Mouse (Mus musculus) kidney, adult 18-20 months (tissue): ENCODE data around the gene Evx2.
A peak's percentile ranks its signal among the peaks of the same experiment; 100 is the strongest.

Source experiments
- DNase-seq: peaks from one replicate; pipeline ENCODE4 v3.0.0; 2021

Evx2 gene

DNA sequence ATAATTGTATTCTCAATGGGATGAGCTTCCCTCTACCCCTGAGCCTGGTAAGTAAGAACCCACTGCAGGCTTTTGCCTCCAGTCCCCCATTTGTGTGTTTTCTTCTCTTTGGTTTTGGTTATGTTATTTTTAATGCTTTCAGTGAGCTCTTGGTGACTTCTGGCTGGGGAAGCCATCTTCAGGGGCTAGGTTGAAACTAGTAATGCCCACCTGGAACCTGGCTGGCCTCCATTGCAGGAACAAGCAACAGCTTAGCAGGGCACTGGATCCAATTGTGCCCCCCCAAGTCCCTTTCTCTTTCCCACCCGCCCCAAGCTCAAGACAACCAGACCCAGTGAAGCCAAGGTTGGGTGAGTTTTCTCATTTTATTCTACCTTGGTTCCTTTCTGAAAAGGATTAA, 36.0 kb upstream of the Evx2 start:
- DNase-seq = no peak

DNA sequence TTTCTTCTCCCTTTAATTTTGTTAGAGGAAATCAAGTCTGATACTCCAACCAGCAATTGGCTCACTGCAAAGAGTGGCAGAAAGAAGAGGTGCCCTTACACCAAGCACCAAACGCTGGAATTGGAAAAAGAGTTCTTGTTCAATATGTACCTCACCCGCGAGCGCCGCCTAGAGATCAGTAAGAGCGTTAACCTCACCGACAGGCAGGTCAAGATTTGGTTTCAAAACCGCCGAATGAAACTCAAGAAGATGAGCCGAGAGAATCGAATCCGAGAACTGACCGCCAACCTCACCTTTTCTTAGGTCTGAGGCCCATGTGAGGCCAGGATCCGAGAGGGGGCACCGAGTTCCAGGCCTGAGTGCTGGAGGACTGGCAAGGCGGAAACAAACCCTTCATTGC, 34.7 kb upstream of the Evx2 start:
- peak; percentile 79 for DNase-seq

DNA sequence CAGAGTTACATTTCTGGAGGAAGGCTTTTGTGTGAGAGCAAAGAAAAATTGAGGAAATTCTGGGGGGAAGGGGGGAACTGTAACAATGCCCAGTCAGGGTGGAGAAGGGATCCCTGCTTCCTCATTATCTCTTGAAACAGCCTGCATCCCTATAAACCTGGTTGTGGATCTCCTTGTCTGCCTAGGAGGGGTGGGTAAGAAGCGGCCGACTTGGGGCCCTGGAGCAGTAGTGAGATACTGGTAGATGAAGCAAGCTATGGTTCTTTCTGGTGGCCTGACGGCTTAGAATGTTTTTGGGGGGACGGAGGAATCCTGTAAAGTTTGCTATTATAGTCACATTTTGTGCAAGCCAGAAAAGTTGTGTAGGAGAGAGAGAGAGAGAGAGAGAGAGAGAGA, 34.1 kb upstream of the Evx2 start:
- no peak for DNase-seq

GRCm38 (mm10) chr2:74692808-74693431, 33.6 kb upstream of the Evx2 start:
- no peak for DNase-seq

DNA sequence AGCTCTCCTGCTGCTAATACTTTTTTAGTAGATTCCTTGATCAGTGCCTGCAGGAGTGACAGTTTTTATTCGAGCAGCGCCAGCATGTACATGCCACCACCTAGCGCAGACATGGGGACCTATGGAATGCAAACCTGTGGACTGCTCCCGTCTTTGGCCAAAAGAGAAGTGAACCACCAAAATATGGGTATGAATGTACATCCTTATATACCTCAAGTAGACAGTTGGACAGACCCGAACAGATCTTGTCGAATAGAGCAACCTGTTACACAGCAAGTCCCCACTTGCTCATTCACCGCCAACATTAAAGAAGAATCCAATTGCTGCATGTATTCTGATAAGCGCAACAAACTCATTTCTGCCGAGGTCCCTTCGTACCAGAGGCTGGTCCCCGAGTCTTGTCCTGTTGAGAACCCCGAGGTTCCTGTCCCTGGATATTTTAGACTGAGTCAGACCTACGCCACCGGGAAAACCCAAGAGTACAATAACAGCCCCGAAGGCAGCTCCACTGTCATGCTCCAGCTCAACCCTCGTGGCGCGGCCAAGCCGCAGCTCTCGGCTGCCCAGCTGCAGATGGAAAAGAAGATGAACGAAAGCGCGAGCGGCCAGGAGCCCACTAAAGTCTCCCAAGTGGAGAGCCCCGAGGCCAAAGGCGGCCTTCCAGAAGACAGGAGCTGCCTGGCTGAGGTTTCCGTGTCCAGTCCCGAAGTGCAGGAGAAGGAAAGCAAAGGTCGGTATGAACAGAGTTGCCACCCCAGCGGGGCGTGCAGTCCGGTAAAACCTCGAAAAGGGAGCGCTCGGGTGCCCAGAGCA, 32.8 kb upstream of the Evx2 start:
- DNase-seq = peak; percentile 58

- peak; percentile 87 for DNase-seq
Observed at GRCm38 (mm10) chr2:74691022-74691951, 31.9 kb upstream of the Evx2 start, which contains the start of gene Hoxd10. Gene Hoxd10 (plus strand): TSS chr2:74691924.

DNA sequence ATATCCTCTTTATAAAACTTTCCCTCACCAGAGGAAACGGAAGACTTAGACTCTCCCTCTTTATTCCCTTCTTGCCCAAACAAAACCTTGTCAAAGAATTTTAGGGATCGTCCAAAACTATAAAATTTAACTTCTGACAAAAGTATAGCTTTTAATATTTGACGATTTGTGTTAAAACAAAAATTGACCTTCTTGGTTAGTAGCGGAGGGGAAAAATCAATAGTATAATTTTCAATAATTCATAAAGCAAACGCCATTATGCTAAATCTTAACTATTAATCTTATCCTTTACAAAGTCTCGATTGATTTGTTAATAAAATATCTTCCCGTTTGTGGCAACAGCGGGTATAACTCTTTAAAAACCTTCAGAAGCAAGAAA, 31.0 kb upstream of the Evx2 start:
- no peak for DNase-seq

DNA sequence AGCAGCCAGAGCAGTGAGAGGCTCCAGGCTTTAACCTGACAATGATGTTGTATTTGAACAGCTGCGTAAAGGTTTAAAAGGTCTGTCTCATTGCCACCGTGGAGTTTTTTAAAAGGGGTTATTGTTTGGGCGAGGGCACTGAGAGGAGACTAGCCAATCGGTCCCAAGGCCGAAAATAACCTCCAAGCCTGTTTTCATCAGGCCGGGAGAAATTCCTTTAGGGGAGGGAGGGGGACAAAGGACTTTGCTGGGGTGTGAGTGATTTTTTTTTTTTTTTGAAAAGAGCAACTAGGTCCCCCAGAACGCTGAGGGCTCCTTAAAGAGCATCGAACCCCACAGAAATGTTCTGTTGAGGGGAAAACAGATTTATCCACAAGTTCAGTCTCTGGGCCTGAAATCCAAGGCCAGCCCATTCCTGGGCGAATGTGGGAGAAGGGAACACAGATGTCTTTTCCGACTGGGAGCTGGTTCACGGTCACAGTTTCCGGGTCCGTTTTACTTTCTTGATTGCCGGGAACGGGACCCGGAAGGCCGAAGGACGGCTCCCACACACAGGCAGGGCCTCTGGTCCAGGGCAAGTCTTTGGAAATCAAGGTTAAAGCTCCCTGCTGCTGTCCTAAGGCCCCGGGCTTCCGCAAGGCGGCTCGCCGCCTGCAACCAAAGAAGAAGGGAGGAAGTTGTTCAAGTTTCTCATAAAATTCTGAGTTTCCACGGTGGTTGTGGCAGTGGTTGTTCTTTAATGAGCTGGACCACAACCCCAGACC, 30.4 kb upstream of the Evx2 start:
- DNase-seq = peak; percentile 58

- no peak for DNase-seq
Observed at GRCm38 (mm10) chr2:74688795-74689573, 29.6 kb upstream of the Evx2 start.

DNA sequence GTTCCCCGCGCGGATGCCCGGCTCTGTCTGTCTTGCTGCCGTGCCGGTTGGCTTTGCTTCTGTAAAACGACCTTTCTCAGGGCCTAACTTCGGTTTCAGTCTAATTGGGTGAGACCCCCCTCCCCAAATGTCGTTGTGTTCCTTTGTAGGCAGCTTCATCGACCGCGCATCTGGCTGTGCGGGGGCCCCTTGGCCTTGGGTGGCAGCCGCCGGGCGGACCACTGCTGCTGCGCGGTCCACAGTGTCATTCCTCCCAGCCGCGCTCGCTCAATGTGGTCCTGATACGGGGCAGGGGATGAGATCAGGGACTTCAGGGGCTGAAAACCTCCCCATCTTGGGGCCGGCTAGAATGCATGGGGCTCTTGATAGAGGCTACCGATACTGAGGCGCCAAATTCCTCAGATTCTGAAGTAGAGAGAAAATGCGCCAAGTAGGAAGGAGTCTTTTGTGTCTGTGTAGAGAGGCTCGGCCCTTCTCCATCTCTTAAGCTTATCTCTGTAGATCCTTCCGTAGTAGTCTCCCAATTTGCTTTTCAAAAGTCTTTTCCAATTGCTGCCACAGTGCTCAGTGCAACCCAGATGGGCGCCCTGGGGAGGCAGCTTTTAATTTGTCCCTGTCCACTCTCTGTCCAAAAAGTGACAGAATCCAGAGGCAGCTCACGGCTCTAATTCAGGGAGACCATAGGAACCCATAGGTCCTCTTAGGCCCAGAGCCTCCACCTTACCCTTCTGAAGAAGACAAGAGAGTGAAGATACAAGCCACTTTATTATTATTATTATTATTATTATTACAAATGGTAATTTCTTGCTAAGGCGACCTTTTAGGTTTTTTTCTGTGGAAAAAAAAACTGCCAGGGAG, 28.6 kb upstream of the Evx2 start:
- DNase-seq = no peak

- peak; percentile 62 for DNase-seq
Observed at GRCm38 (mm10) chr2:74686988-74687697, 27.8 kb upstream of the Evx2 start.

DNA sequence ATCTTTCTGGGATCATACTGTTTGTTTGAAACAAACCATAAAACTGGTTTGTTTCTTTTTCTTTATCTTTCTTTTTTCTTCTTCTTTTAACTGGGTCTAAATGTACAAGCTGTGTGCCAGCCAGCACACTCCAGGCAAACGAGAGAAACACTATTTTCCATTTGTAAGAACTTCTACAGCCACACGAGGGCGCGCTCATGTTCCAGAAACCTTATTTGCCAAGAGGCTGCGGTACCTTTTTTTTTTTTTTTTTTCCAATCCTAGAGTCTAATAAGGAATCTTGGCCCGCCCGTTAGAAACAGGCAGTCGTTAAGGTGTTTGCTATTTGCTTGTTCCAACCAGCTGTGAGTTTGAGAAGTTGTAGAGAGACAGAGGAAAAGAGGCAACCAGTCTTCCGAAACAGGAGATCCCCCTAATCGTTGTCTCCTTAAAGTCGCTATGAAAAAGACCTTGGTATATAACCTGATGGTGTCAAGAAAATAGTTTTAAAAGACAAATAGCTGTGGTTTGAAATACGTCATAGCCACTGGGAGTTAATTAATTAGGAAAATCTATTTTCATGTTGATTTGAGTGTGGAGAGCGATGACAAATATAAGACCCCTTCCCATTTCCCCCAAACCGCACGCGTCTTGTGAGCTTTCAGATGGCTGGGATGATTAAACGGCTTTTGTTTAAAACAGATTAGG, 27.1 kb upstream of the Evx2 start:
- DNase-seq = peak; percentile 87

DNA sequence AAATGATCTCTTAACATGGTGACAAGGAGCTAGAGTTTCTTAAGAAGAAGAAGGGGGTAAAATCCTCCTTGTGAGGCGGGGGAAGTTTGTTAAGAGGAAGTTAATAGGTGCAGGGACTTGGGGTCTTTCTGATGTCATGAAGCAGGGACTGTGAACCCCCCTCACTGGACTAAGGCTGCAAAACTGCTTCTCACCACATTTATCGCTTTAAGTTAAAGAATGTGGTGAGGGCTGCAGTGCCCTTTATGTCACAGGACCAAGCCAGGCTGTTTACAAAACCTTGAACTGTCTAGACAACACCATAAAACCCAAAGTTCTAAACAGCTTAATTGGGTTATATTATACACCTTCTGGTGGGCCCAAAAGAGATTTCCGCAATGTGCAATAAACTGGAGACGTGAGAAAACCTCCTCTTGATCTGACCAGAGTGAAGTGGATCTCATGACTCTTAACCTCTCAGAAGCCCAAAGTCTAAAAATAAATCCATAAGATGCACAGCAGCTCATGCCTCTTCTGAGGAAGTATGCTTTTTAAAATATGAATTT, 25.8 kb upstream of the Evx2 start:
- no peak for DNase-seq

GRCm38 (mm10) chr2:74684106-74684505, 24.7 kb upstream of the Evx2 start:
- no peak for DNase-seq

DNA sequence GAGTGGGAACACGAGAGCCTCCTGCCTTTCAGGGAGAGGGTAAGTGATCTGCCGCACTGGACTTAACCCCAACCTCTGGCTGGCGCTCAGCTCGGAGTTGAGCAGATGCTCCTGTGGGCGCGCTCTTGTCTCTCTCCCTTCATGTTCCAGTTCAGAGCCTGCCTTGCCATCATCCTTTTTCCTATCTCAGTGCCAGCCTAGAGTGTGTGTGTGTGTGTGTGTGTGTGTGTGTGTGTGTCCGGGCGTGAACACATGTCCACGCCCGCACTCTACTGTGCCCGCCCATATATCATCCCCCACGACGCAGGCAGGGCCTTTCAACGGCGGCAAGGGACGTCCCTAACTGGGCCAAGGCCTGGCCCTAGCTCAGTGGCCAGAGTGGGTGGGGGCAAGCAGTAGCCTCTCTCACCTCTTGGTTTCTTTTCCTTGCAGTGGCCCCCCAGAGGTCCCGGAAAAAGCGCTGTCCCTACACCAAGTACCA, 24.2 kb upstream of the Evx2 start:
- no peak for DNase-seq

GRCm38 (mm10) chr2:74682796-74683195, 23.4 kb upstream of the Evx2 start:
- no peak for DNase-seq

- peak; percentile 52 for DNase-seq
Observed at GRCm38 (mm10) chr2:74681594-74682531, 22.5 kb upstream of the Evx2 start.
